Mouse (Mus musculus) kidney, embryonic 16.5 days (tissue): ENCODE data around the gene Dbndd2. TPM values are rescaled to one million over a fixed set of nuclear protein-coding genes. Genes with fewer than 3 reads are reported as not detected.
A peak's percentile ranks its signal among the peaks of the same experiment; 100 is the strongest.

ENCODE experiments used
- ATAC-seq: fragments of 200-750 bp; cut with Nextera tagmentation; 2 replicates; pipeline ENCODE4 v1.8.0; 2017; ENCODE audit warnings: moderate TSS enrichment; ENCODE audit not compliant: low FRiP score, low TSS enrichment
- H3K27ac ChIP-seq: fragments of 300-500 bp; sonication (generic); 2 replicates; pipeline ENCODE4 v1.5.1; 2014; ENCODE audit warnings: low read length
- H3K27me3 ChIP-seq: fragments of 300-500 bp; sonication (generic); 2 replicates; pipeline ENCODE4 v1.6.1; 2014; ENCODE audit warnings: low read length, control low read depth, mixed read lengths; ENCODE audit not compliant: insufficient read depth
- H3K36me3 ChIP-seq: fragments of 300-500 bp; sonication (generic); 2 replicates; pipeline ENCODE4 v1.6.1; 2014; ENCODE audit warnings: low read length, control low read depth, mixed read lengths; ENCODE audit not compliant: insufficient read depth
- H3K4me1 ChIP-seq: fragments of 300-500 bp; sonication (generic); 2 replicates; pipeline ENCODE4 v1.6.1; 2014; ENCODE audit warnings: low read length, control low read depth, mixed read lengths; ENCODE audit not compliant: insufficient read depth
- H3K4me2 ChIP-seq: fragments of 300-500 bp; sonication (generic); replicated peaks from 2 replicates; pipeline ENCODE4 v1.6.1; 2014; ENCODE audit warnings: low read depth, low read length
- H3K4me3 ChIP-seq: fragments of 300-500 bp; sonication (generic); 2 replicates; pipeline ENCODE4 v1.5.1; 2014; ENCODE audit warnings: mild to moderate bottlenecking, low read length
- H3K9ac ChIP-seq: fragments of 300-500 bp; sonication (generic); replicated peaks from 2 replicates; pipeline ENCODE4 v1.6.1; 2014; ENCODE audit warnings: low read length
- H3K9me3 ChIP-seq: fragments of 300-500 bp; sonication (generic); 2 replicates; pipeline ENCODE4 v1.6.1; 2016; ENCODE audit warnings: low read length, control low read depth
- WGBS: fragments of 180-500 bp; shearing (Covaris S2); extraction: QIAGEN DNeasy Blood & Tissue Kit; methylation state at CpG from one replicate; pipeline ENCODE4 v1.1.7; 2014; 5-methylcytosine and 5-hydroxymethylcytosine counted together
- polyA plus RNA-seq: library from polyadenylated mRNA; unstranded; fragments of >200 nt; fragmentation: Nextera tagmentation; extraction: Ambion mirVana; gene quantifications from 2 replicates; pipeline ENCODE4 v1.2.1, GENCODE M21; 2015

The Dbndd2 gene
- polyA plus RNA-seq, 1 experiment from 2014 or later = 18.2 TPM

GRCm38 (mm10) chr2:164512121-164512909 lies 26.4 kb downstream of the Dbndd2 start:
- H3K27me3 ChIP-seq = no peaks in the 10 kb centered on the region
- H3K27ac ChIP-seq = no peak overlapping the region
- H3K4me1 ChIP-seq = 0 out of 2 replicates have a peak, but pooled peaks cover 7% of the 10 kb centered on the region
- H3K4me3 ChIP-seq = no peak overlapping the region
- no peak overlapping the region for H3K4me2 ChIP-seq
- no peak for ATAC-seq
- H3K9me3 ChIP-seq = no peaks in the 10 kb centered on the region
- H3K9ac ChIP-seq = 0 out of 2 replicates have a peak overlapping the region, but pooled peaks have one; percentile 8
- H3K36me3 ChIP-seq = 0 out of 2 replicates have a peak, but pooled peaks cover under 1% of the 10 kb centered on the region
- 60% methylated on average over 14 of the region's 14 CpGs for WGBS

GRCm38 (mm10) chr2:164513389-164513788 lies 27.5 kb downstream of the Dbndd2 start:
- Histone ChIP-seq H3K9ac (no peak overlapping the region), H3K36me3 (no peaks in the 10 kb centered on the region), H3K27me3 (no peaks in the 10 kb centered on the region), H3K9me3 (no peaks in the 10 kb centered on the region), H3K4me2 (no peak overlapping the region), H3K4me1 (0 out of 2 replicates have a peak, but pooled peaks cover 7% of the 10 kb centered on the region), H3K4me3 (no peak overlapping the region), H3K27ac (no peak overlapping the region)
- WGBS = 59% methylated on average over 8 of the region's 8 CpGs
- no peak for ATAC-seq

GRCm38 (mm10) chr2:164514916-164515315 lies 29.0 kb downstream of the Dbndd2 start:
- Histone ChIP-seq H3K4me1 (0 out of 2 replicates have a peak, but pooled peaks cover 7% of the 10 kb centered on the region), H3K4me3 (no peak overlapping the region), H3K4me2 (no peak overlapping the region), H3K9ac (no peak overlapping the region), H3K9me3 (no peaks in the 10 kb centered on the region), H3K27me3 (no peaks in the 10 kb centered on the region), H3K36me3 (no peaks in the 10 kb centered on the region), H3K27ac (no peak overlapping the region)
- 76% methylated on average over 3 of the region's 3 CpGs for WGBS
- ATAC-seq = no peak

GRCm38 (mm10) chr2:164515897-164516296 lies 30.0 kb downstream of the Dbndd2 start:
- no peak for ATAC-seq

GRCm38 (mm10) chr2:164516592-164516991 lies 30.7 kb downstream of the Dbndd2 start:
- H3K4me1 ChIP-seq = 0 out of 2 replicates have a peak, but pooled peaks cover 2% of the 10 kb centered on the region

More at GRCm38 (mm10) chr2:164515897-164516296, 30.0 kb downstream of the Dbndd2 start:
- Histone ChIP-seq H3K27me3 (no peaks in the 10 kb centered on the region), H3K9me3 (no peaks in the 10 kb centered on the region), H3K36me3 (no peaks in the 10 kb centered on the region), H3K4me2 (no peak overlapping the region), H3K27ac (no peak overlapping the region), H3K4me1 (0 out of 2 replicates have a peak, but pooled peaks cover 7% of the 10 kb centered on the region), H3K9ac (no peak overlapping the region), H3K4me3 (no peak overlapping the region)
- WGBS = 65% methylated on average over 9 of the region's 9 CpGs

GRCm38 (mm10) chr2:164517485-164518221 lies 31.7 kb downstream of the Dbndd2 start:
- Histone ChIP-seq H3K9me3 (no peaks in the 10 kb centered on the region), H3K27me3 (no peaks in the 10 kb centered on the region), H3K4me2 (no peak overlapping the region), H3K27ac (no peak overlapping the region), H3K4me1 (0 out of 2 replicates have a peak, but pooled peaks cover 6% of the 10 kb centered on the region), H3K4me3 (no peak overlapping the region), H3K9ac (no peak overlapping the region), H3K36me3 (no peaks in the 10 kb centered on the region)
- ATAC-seq = 0 out of 2 replicates have a peak, but pooled peaks have one; percentile 25
- 39% methylated on average over 9 of the region's 10 CpGs for WGBS

More at GRCm38 (mm10) chr2:164516592-164516991, 30.7 kb downstream of the Dbndd2 start:
- no peaks in the 10 kb centered on the region for H3K27me3 ChIP-seq
- H3K36me3 ChIP-seq = no peaks in the 10 kb centered on the region
- H3K4me3 ChIP-seq = no peak overlapping the region
- no peak overlapping the region for H3K9ac ChIP-seq
- 87% methylated on average over 11 of the region's 11 CpGs for WGBS
- no peaks in the 10 kb centered on the region for H3K9me3 ChIP-seq
- H3K27ac ChIP-seq = no peak overlapping the region
- ATAC-seq = no peak
- H3K4me2 ChIP-seq = no peak overlapping the region

GRCm38 (mm10) chr2:164518266-164519170 lies 32.6 kb downstream of the Dbndd2 start:
- no peaks in the 10 kb centered on the region for H3K36me3 ChIP-seq
- no peak for ATAC-seq
- no peak overlapping the region for H3K9ac ChIP-seq
- WGBS = 44% methylated on average over 11 of the region's 11 CpGs
- no peaks in the 10 kb centered on the region for H3K9me3 ChIP-seq
- no peaks in the 10 kb centered on the region for H3K27me3 ChIP-seq
- no peak overlapping the region; the same call in 1 of the 2 replicates for H3K27ac ChIP-seq
- H3K4me2 ChIP-seq = no peak overlapping the region
- 0 out of 2 replicates have a peak, but pooled peaks cover 6% of the 10 kb centered on the region for H3K4me1 ChIP-seq
- no peak overlapping the region for H3K4me3 ChIP-seq

- no peak for ATAC-seq
- 34% methylated on average over 6 of the region's 6 CpGs for WGBS
- no peak overlapping the region for H3K27ac ChIP-seq
- no peaks in the 10 kb centered on the region for H3K9me3 ChIP-seq
- no peaks in the 10 kb centered on the region for H3K36me3 ChIP-seq
- H3K9ac ChIP-seq = no peak overlapping the region
- H3K4me3 ChIP-seq = no peak overlapping the region
- H3K27me3 ChIP-seq = no peaks in the 10 kb centered on the region
- 0 out of 2 replicates have a peak, but pooled peaks cover 6% of the 10 kb centered on the region for H3K4me1 ChIP-seq
- no peak overlapping the region for H3K4me2 ChIP-seq
Measured at GRCm38 (mm10) chr2:164519171-164519526, 33.2 kb downstream of the Dbndd2 start.

GRCm38 (mm10) chr2:164520782-164521181 lies 34.9 kb downstream of the Dbndd2 start:
- Histone ChIP-seq H3K36me3 (no peaks in the 10 kb centered on the region), H3K27me3 (no peaks in the 10 kb centered on the region), H3K4me1 (0 out of 2 replicates have a peak, but pooled peaks cover 6% of the 10 kb centered on the region), H3K27ac (no peak overlapping the region), H3K4me3 (no peak overlapping the region), H3K9me3 (no peaks in the 10 kb centered on the region), H3K4me2 (no peak overlapping the region), H3K9ac (no peak overlapping the region)
- WGBS = 13% methylated on average over 3 of the region's 3 CpGs
- ATAC-seq = peak; percentile 70
